Mouse (Mus musculus) cortical plate, adult 2 months (tissue): ENCODE measurements around the gene Elp5. TPM values are rescaled to one million over a fixed set of nuclear protein-coding genes. Genes with fewer than 3 reads are reported as not detected.
"Not testable (repeated sequence)": the region's sequence is repeated elsewhere in the genome, so short reads cannot be mapped to it uniquely, and the experiment has no call there.

Experiments
- H3K27ac ChIP-seq: fragments of 200-500 bp; 2 replicates; pipeline ENCODE4 v1.5.1; 2012; ENCODE audit warnings: low read length, control low read depth, inconsistent platforms; ENCODE audit not compliant: insufficient read depth
- H3K4me1 ChIP-seq: fragments of 200-500 bp; 2 replicates; pipeline ENCODE4 v1.6.1; 2011; ENCODE audit warnings: low read length; ENCODE audit not compliant: control insufficient read depth, insufficient read depth
- H3K4me3 ChIP-seq: fragments of 200-500 bp; 2 replicates; pipeline ENCODE4 v1.5.1; 2011; ENCODE audit warnings: mild to moderate bottlenecking, low read length, control low read depth; ENCODE audit not compliant: insufficient read depth
- CTCF ChIP-seq: fragments of 200-500 bp; IDR thresholded peaks from 2 replicates; pipeline ENCODE4 v1.5.1; 2011; ENCODE audit warnings: mild to moderate bottlenecking, control low read depth, low read length; ENCODE audit not compliant: insufficient read depth; ENCODE audit errors: extremely low read depth
- POLR2A ChIP-seq: fragments of 200-500 bp; IDR thresholded peaks from 2 replicates; pipeline ENCODE4 v1.6.1; 2011; ENCODE audit warnings: mild to moderate bottlenecking, low read length, control low read depth; ENCODE audit not compliant: insufficient read depth; ENCODE audit errors: extremely low read depth
- polyA plus RNA-seq: library from polyadenylated mRNA; depleted of rRNA; stranded (reverse); fragments of >200 nt; gene quantifications from 2 replicates; pipeline ENCODE4 v1.2.3, GENCODE M21; 2012; rRNA removed

Elp5 gene
- polyA plus RNA-seq, 1 experiment, result 121 TPM

GRCm38 (mm10) chr11:69930967-69931537 is 51.3 kb downstream of the Elp5 start:
- Histone ChIP-seq H3K27ac (no peak overlapping the region), H3K4me3 (no peak overlapping the region), H3K4me1 (no peaks in the 10 kb centered on the region)
- TF ChIP-seq POLR2A, result no peak

- H3K27ac ChIP-seq, H3K4me3 ChIP-seq, H3K4me1 ChIP-seq: not testable (repeated sequence)
These were observed 52.1 kb downstream of the Elp5 start for GRCm38 (mm10) chr11:69930176-69930575.

- Histone ChIP-seq H3K4me3 (no peak overlapping the region), H3K4me1 (no peaks in the 10 kb centered on the region), H3K27ac (no peak overlapping the region)
- no peak for TF ChIP-seq CTCF
- no peak for TF ChIP-seq POLR2A
These were observed 52.6 kb downstream of the Elp5 start for GRCm38 (mm10) chr11:69929712-69930111.

- no peak overlapping the region for H3K4me3 ChIP-seq
- no peak overlapping the region for H3K27ac ChIP-seq
- TF ChIP-seq POLR2A (no peak), CTCF (no peak)
- no peaks in the 10 kb centered on the region for H3K4me1 ChIP-seq
These were observed 54.8 kb downstream of the Elp5 start for GRCm38 (mm10) chr11:69927501-69927900.

- Histone ChIP-seq H3K27ac (no peak overlapping the region), H3K4me3 (no peak overlapping the region), H3K4me1 (peaks cover 1% of the 10 kb centered on the region)
- TF ChIP-seq POLR2A (no peak), CTCF (no peak)
These were observed 59.5 kb downstream of the Elp5 start for GRCm38 (mm10) chr11:69922796-69923195.

- no peak for TF ChIP-seq CTCF
- TF ChIP-seq POLR2A, result no peak
- Histone ChIP-seq H3K4me1 (peaks cover 1% of the 10 kb centered on the region), H3K27ac (peak overlapping the region; percentile 26; the same call in 1 of the 2 replicates), H3K4me3 (peak overlapping the region; percentile 54)
These were observed 60.1 kb downstream of the Elp5 start for GRCm38 (mm10) chr11:69922012-69922756.

- Histone ChIP-seq H3K4me1 (peaks cover 1% of the 10 kb centered on the region), H3K27ac (peak within 1 kb of the TSS; percentile 92), H3K4me3 (peak within 1 kb of the TSS; percentile 54)
- TF ChIP-seq POLR2A, result peak; percentile 93
- TF ChIP-seq CTCF, result peak; percentile 41; the same call in 1 of the 2 replicates
These were observed 61.0 kb downstream of the Elp5 start, which contains the start of gene Eif5a for GRCm38 (mm10) chr11:69921114-69922011. Gene Eif5a (minus strand): TSS chr11:69921958.

- no peak for TF ChIP-seq POLR2A
- TF ChIP-seq CTCF, result no peak
- Histone ChIP-seq H3K4me3 (peak overlapping the region; percentile 52), H3K27ac (peak overlapping the region; percentile 92), H3K4me1 (peaks cover 1% of the 10 kb centered on the region)
These were observed 61.9 kb downstream of the Elp5 start for GRCm38 (mm10) chr11:69920266-69921031.

- H3K27ac ChIP-seq, result peak overlapping the region; percentile 10; the same call in 1 of the 2 replicates
- peak overlapping the region; percentile 52 for H3K4me3 ChIP-seq
- TF ChIP-seq CTCF (no peak), POLR2A (no peak)
- H3K4me1 ChIP-seq, result peaks cover 4% of the 10 kb centered on the region
These were observed 62.6 kb downstream of the Elp5 start for GRCm38 (mm10) chr11:69919661-69920265.

GRCm38 (mm10) chr11:69919053-69919452 is 63.3 kb downstream of the Elp5 start:
- no peak overlapping the region for H3K27ac ChIP-seq
- no peak for TF ChIP-seq CTCF
- no peak for TF ChIP-seq POLR2A
- peaks cover 4% of the 10 kb centered on the region for H3K4me1 ChIP-seq
- no peak overlapping the region; the same call in 1 of the 2 replicates for H3K4me3 ChIP-seq

Other genes with a start within 250 kb of the Elp5 start
- gene Polr2a, start 223.9 kb downstream of the Elp5 start, polyA plus RNA-seq, result 21.7 and 23.2 TPM in 2 replicates
- gene Slc35g3, start 220.5 kb downstream of the Elp5 start, polyA plus RNA-seq, result 0.06 TPM in 1 of 2 replicates, not detected in the other
- gene Zbtb4, start 216.6 kb downstream of the Elp5 start, polyA plus RNA-seq, result 56.7 and 58.2 TPM in 2 replicates
- 1.4 and 2.1 TPM in 2 replicates for gene Chrnb1, start 186.6 kb downstream of the Elp5 start, polyA plus RNA-seq
- 17.3 and 17.6 TPM in 2 replicates for gene Fgf11, start 180.7 kb downstream of the Elp5 start, polyA plus RNA-seq
- 0.06 TPM in 1 of 2 replicates, not detected in the other for gene Tmem102, start 176.9 kb downstream of the Elp5 start, polyA plus RNA-seq
- gene Gm39566, start 167.2 kb downstream of the Elp5 start, polyA plus RNA-seq, result not detected in 2 replicates
- not detected in 2 replicates for gene Spem2, start 164.1 kb downstream of the Elp5 start, polyA plus RNA-seq
- 0.10 and 0.15 TPM in 2 replicates for gene Spem1, start 160.3 kb downstream of the Elp5 start, polyA plus RNA-seq
- 112 and 116 TPM in 2 replicates for gene Nlgn2, start 144.7 kb downstream of the Elp5 start, polyA plus RNA-seq
- gene Tmem256, start 144.0 kb downstream of the Elp5 start, polyA plus RNA-seq, result 234 and 244 TPM in 2 replicates
- gene Plscr3, start 136.1 kb downstream of the Elp5 start, polyA plus RNA-seq, result 35.3 and 36.5 TPM in 2 replicates
- gene Tnk1, start 123.8 kb downstream of the Elp5 start, polyA plus RNA-seq, result 0.08 and 0.25 TPM in 2 replicates
- not detected in 2 replicates for gene Tmem95, start 104.5 kb downstream of the Elp5 start, polyA plus RNA-seq
- 1.5 and 1.7 TPM in 2 replicates for gene Kctd11, start 101.1 kb downstream of the Elp5 start, polyA plus RNA-seq
- gene Acap1, start 87.0 kb downstream of the Elp5 start, polyA plus RNA-seq, result 0.13 and 0.26 TPM in 2 replicates
- gene 2810408A11Rik, start 81.5 kb downstream of the Elp5 start, polyA plus RNA-seq, result 0.19 and 0.38 TPM in 2 replicates
- 98.3 and 107 TPM in 2 replicates for gene Neurl4, start 81.4 kb downstream of the Elp5 start, polyA plus RNA-seq
- 53.5 and 55.2 TPM in 2 replicates for gene Gps2, start 68.6 kb downstream of the Elp5 start, polyA plus RNA-seq
- gene Eif5a, start 60.6 kb downstream of the Elp5 start, polyA plus RNA-seq, result 577 and 581 TPM in 2 replicates
- gene Ybx2, start 46.7 kb downstream of the Elp5 start, polyA plus RNA-seq, result 18.1 and 21.1 TPM in 2 replicates
- 1.5 and 1.7 TPM in 2 replicates for gene Slc2a4, start 34.3 kb downstream of the Elp5 start, polyA plus RNA-seq
- not detected in 2 replicates for gene Cldn7, start 17.7 kb downstream of the Elp5 start, polyA plus RNA-seq
- gene Ctdnep1, start 1.4 kb downstream of the Elp5 start, polyA plus RNA-seq, result 121 and 139 TPM in 2 replicates
- 330 and 334 TPM in 2 replicates for gene Gabarap, start 8.6 kb upstream of the Elp5 start, polyA plus RNA-seq
- gene Phf23, start 13.3 kb upstream of the Elp5 start, polyA plus RNA-seq, result 37.6 and 38.2 TPM in 2 replicates
- 26.9 and 30.4 TPM in 2 replicates for gene Dvl2, start 18.1 kb upstream of the Elp5 start, polyA plus RNA-seq
- gene Acadvl, start 32.9 kb upstream of the Elp5 start, polyA plus RNA-seq, result 66.5 and 71.6 TPM in 2 replicates
- 816 and 828 TPM in 2 replicates for gene Dlg4, start 34.4 kb upstream of the Elp5 start, polyA plus RNA-seq
- 2.3 and 3.5 TPM in 2 replicates for gene Asgr1, start 71.6 kb upstream of the Elp5 start, polyA plus RNA-seq
- gene Asgr2, start 110.1 kb upstream of the Elp5 start, polyA plus RNA-seq, result 0.23 TPM in 2 replicates
- gene Mgl2, start 147.8 kb upstream of the Elp5 start, polyA plus RNA-seq, result 0.63 and 0.95 TPM in 2 replicates
- 1.1 and 1.6 TPM in 2 replicates for gene Clec10a, start 173.7 kb upstream of the Elp5 start, polyA plus RNA-seq
- 57.4 and 62.1 TPM in 2 replicates for gene Slc16a11, start 230.2 kb upstream of the Elp5 start, polyA plus RNA-seq
- 6.2 and 6.3 TPM in 2 replicates for gene Slc16a13, start 238.5 kb upstream of the Elp5 start, polyA plus RNA-seq
- gene Bcl6b, start 247.3 kb upstream of the Elp5 start, polyA plus RNA-seq, result 1.2 and 1.4 TPM in 2 replicates